Mouse (Mus musculus) frontal cortex, adult 2 months (tissue): ENCODE measurements at regions not wholly inside any gene's neighbourhood (a gene's known extent, or its start where the extent isn't known, plus 50 kb on each side); places are given as distances from the start of the nearest gene placed in this dataset.
A peak's percentile ranks its signal among the peaks of the same experiment; 100 is the strongest.
"Not testable (repeated sequence)": the region's sequence is repeated elsewhere in the genome, so short reads cannot be mapped to it uniquely, and the experiment has no call there.

Source experiments
- DNase-seq, 2 experiments: peaks; one replicate each; pipeline ENCODE4 v3.0.0; 2022; ENCODE audit warnings: low spot score in 1 of 2; ENCODE audit errors: extremely low spot score in 1 of 2

DNA sequence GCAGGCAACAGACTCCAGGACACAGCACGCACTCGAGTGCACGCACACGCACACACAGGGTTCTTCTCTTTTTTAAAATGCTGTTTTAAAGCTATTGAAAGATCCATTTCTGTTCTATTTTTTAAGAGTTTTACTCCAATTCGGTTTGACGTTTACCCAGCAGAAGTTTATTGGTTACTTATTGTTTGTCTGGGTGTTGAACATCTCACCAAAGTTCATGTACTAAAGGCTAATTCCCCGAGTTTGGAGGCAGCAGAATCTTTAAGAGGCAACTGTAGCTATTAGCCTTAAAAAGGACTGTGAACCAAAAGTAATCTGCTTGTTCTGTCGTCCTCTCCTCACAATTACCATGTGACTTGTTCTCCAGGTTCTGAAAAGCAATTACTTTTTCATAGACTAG lies 263.0 kb upstream of the Nfia start:
- no peak for DNase-seq

- no peak for DNase-seq
Observed at GRCm38 (mm10) chr4:97505734-97506133, 266.8 kb upstream of the Nfia start.

DNA sequence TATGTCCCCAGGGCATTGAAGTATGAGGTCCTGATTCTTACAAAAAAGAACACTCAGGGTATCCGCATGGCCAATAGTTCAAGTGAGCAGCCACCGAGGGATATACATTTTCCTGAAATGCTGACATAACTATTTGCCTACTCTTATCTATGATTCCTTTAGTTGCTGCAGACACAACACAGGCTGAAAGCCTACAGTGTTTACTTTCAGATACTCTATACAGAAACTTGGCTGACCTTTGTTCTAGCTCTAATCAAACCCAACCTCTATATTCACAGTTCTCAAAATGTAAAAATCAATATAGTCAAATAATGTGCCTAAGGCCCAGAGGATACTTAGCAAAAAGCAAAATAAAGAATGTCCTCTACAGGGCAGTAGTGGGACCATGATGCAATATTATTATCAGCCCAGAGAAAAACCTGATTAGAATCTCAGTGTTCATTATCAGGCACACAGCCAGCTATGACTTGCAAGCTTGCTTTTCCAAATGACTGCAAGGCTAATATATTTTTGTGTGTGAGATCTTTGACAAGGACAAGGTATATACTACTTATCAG lies 281.2 kb upstream of the Nfia start:
- no peak for DNase-seq

DNA sequence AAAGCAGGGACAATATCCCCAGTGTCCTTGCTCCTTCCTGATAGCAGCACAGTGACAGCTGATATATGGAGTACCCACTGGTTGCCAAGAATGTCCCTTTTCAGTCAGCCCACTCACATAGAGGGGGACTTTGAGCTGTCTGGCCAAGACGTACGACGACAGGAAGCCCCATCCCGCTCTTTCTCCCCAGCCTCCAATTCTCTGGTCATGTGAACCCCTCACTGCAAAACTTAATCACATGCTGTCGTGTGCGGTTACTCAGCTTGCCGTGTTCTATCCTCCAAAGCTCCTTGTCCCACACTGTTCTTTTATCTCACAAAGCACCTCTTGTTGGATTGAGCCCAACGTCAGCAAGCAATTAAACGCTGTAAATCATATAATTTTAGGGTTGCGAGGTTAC lies 286.2 kb upstream of the Nfia start:
- no peak for DNase-seq

DNA sequence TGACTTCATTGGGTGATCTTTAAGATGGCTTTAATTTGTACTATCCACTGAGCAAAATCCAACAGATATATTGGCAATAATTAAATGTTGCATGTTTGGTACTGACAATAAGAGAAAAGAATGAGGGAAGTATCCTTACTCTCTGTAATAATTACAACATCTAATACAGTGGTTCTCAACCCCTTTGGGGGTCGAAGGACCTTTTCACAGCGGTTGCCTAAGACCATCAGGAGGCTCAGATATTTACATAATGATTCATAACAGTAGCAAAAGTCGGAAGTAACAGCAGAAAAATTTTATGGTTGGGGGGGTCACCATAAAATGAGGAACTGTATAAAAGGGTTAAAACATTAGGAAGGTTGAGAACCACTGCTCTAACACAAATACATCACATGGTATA lies 287.3 kb upstream of the Nfia start:
- DNase-seq = no peak

DNA sequence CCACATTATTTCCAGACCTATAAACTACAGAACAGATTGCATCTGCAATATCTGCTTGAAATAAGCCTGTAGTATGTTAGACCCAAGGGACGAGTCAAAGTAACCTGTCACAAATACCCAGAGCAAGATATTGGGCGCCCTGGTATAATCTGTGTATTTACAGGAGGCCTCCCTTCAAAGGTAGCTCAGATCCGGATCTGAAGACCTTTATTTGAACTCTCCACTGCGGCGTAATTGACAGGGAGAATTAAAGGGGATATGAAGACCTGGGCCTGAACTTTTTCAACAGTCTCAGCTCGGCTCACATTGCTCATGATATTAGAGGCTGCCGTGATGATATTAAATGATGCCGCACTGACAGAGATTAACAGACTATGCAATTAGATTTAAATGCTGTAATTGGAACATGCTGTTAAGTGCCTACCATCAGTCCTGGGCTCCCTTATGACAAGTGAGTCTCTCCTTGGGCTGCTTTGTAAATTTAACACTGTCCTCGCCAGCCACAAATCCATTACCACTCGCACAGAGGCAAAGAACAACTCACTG lies 289.8 kb upstream of the Nfia start:
- no peak for DNase-seq

DNA sequence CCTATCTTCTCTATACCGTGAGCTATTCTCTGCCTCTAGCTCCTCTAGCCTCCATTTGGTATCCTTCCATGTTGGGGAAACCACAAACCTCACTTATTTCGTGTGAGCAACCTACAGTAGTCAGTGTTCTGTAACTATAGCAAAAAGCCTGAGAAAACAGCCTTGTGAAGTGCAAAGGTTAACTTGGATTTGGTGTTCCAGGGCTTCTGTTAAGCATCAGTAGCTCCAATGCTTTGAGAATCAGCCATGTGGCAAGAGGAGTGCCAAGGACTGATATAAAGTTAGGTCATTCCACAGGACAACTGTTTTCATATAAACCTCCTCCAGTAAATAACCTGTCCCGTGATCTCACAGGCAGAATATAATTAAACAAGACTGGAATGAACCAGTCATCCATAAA lies 290.7 kb upstream of the Nfia start:
- no peak for DNase-seq

DNA sequence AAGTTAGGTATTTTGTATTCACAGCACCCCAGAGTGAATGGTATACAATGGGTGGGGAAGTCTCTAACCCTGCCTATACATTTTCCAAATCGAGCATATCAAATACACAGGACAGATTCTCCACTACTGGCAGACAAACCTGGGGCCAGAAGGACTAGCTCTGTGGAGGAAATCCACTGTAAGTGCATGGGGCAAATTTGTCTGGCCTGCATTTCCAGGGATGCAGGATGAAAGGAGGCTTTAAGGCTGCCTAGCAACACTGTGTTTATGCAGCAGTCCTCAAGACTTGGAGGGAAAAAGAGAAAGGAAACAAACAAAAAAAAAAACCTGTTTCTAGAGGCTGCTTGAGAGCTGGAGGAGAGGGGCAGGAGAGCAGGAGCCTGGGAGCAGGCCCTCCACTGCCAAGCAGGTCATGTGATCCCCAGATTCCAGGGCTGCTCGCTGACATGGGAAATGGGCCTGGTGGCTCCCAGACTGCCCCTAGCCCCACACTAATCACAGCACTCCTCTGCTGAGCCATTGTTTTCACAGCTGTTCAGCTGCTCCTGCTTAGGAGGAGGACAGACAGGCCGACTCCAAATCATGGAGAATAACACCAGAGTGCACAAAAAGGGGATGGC lies 293.7 kb upstream of the Gm10192 start:
- DNase-seq = peak in 1 of 2 experiments; percentile 26

- DNase-seq = not testable (repeated sequence)
Observed at GRCm38 (mm10) chr4:97473492-97473891, 290.5 kb upstream of the Gm10192 start.

GRCm38 (mm10) chr4:97465932-97466666 lies 283.1 kb upstream of the Gm10192 start:
- no peak for DNase-seq

GRCm38 (mm10) chr4:97465517-97465916 lies 282.6 kb upstream of the Gm10192 start:
- DNase-seq = no peak

DNA sequence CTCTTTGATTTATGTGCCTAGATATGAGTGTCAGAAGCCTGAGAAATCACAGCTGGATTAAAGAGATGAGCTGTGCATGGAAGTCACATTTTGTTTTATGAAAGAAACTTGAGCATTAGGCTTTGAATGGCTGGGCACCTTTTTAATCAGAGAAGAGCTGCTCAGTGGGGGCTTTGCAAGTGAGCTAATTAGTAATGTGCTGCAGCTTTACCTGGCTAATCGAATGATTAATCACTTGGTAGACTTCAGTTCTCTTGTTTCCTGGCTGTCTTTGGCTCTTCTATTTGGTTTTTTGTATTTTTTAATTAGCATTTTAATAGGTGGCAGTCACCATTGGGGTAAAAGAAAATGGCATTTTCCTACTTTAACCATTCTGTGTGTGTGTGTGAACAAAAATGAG lies 278.2 kb upstream of the Gm10192 start:
- no peak for DNase-seq

DNA sequence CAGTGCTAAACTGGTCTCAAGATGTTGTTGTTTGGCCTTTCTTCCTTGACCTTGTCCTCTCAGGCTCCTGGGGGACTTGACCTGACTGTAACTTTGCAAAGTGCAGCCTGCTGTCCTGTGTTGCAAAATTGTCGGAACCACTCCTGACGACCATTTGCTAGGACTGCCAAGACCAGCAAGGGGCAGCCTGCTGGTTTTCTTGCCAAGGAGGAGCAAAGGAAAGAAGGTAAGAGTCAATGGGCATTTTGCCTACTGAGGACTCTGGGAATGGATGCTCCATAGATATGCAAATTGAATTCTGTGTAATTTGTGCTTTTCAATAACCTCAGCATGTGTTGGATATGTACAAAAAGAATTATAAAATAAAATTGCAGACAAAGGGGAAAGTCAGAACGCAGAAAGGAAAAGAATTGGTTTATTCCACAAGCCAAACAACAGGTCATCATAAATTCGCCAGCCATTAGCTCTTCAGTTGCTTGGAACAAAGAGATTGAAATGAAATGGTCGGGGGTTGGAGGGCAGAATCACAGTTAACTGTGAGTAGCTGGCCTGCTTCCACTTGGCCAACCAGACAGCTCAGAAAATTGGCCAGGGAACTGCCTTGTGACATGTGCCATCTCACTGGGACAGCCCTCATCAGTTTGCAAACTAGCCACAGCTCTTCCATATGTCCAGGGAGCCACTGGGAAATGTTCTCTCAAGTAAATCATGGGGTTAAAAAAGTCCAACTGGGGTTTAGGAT lies 256.5 kb upstream of the Gm10192 start:
- DNase-seq = no peak

- no peak for DNase-seq
Observed at GRCm38 (mm10) chr4:97432681-97433080, 249.7 kb upstream of the Gm10192 start.

- no peak for DNase-seq
Observed at GRCm38 (mm10) chr4:97432094-97432493, 249.1 kb upstream of the Gm10192 start.

- no peak for DNase-seq
Observed at GRCm38 (mm10) chr4:97431239-97431638, 248.3 kb upstream of the Gm10192 start.

DNA sequence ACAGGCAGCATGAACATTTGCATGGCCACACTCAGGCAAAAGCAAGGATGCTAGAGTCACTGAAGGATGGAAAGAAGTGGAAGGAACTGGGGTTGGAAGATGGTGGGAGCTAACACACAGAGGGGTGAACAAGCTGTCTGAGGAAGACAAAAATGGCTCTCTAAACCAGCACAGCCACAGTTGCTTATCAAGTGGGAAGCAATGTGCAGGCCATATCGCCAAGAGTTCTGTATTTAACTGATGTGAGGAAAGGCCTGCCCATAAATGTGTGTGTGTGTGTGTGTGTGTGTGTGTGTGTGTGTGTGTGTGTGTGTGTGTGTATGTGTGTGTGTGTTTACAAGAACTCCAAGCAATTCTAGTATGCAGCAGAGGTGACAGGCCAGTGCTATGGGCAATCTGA lies 236.9 kb upstream of the Gm10192 start:
- DNase-seq = no peak

DNA sequence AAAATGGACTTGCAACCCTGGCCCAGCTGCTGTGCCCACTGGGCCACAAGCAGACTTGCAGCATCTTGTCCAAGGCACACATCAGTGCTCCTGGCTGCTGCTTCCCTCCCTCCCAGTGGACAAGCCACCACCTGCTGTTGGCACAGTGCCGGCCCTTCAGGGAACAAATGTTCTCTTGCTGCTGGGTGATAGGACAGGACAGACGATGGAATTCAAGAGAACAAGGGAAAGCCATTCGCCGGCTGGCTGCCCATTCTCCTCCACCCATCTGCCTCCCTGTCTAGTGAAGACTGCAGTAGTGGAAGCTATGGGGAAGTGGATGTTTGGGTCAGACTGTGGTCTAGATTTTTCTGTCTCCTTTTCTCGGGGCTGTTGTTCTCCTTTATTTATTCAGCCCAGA lies 235.7 kb upstream of the Gm10192 start:
- DNase-seq = no peak

GRCm38 (mm10) chr4:97417943-97418342 lies 235.0 kb upstream of the Gm10192 start:
- no peak for DNase-seq

- DNase-seq = no peak
Observed at GRCm38 (mm10) chr4:97408633-97409296, 225.8 kb upstream of the Gm10192 start.
